Mouse (Mus musculus) NIH3T3 (cell line): ENCODE data around the gene Lsamp.

Source experiments
- DNase-seq: peaks from one replicate; pipeline ENCODE4 v3.0.0-alpha.2; 2012; ENCODE audit warnings: low read depth

The Lsamp gene

GRCm38 (mm10) chr16:42079573-42079972, 2095.4 kb downstream of the Lsamp start:
- no peak for DNase-seq

GRCm38 (mm10) chr16:42081611-42082010, 2097.4 kb downstream of the Lsamp start:
- DNase-seq = no peak

- no peak for DNase-seq
Measured at GRCm38 (mm10) chr16:42097510-42097909, 2113.3 kb downstream of the Lsamp start.

GRCm38 (mm10) chr16:42102186-42102585, 2118.0 kb downstream of the Lsamp start:
- DNase-seq = no peak

- DNase-seq = no peak
Measured at GRCm38 (mm10) chr16:42102635-42103034, 2118.5 kb downstream of the Lsamp start.

- DNase-seq = no peak
Measured at GRCm38 (mm10) chr16:42112251-42112650, 2128.1 kb downstream of the Lsamp start.

- DNase-seq = no peak
Measured at GRCm38 (mm10) chr16:42113246-42113645, 2129.1 kb downstream of the Lsamp start.

GRCm38 (mm10) chr16:42121788-42122187, 2137.6 kb downstream of the Lsamp start:
- no peak for DNase-seq

- DNase-seq = no peak
Measured at GRCm38 (mm10) chr16:42123826-42124225, 2139.7 kb downstream of the Lsamp start.

- DNase-seq = no peak
Measured at GRCm38 (mm10) chr16:42126061-42126460, 2141.9 kb downstream of the Lsamp start.

GRCm38 (mm10) chr16:42147164-42147563, 2163.0 kb downstream of the Lsamp start:
- no peak for DNase-seq

GRCm38 (mm10) chr16:42149216-42149942, 2165.2 kb downstream of the Lsamp start:
- DNase-seq = no peak

- DNase-seq = no peak
Measured at GRCm38 (mm10) chr16:42152640-42153039, 2168.5 kb downstream of the Lsamp start.

- DNase-seq = no peak
Measured at GRCm38 (mm10) chr16:42157816-42158215, 2173.7 kb downstream of the Lsamp start.

GRCm38 (mm10) chr16:42164941-42165340, 2180.8 kb downstream of the Lsamp start:
- peak; percentile 85 for DNase-seq

- DNase-seq = no peak
Measured at GRCm38 (mm10) chr16:42168292-42168691, 2184.1 kb downstream of the Lsamp start.

- DNase-seq = peak; percentile 77
Measured at GRCm38 (mm10) chr16:42169447-42170140, 2185.4 kb downstream of the Lsamp start.

- peak; percentile 38 for DNase-seq
Measured at GRCm38 (mm10) chr16:42172476-42172875, 2188.3 kb downstream of the Lsamp start.

GRCm38 (mm10) chr16:42178866-42179265, 2194.7 kb downstream of the Lsamp start:
- no peak for DNase-seq

GRCm38 (mm10) chr16:42180025-42180424, 2195.9 kb downstream of the Lsamp start:
- DNase-seq = no peak

GRCm38 (mm10) chr16:42180473-42180872, 2196.3 kb downstream of the Lsamp start:
- no peak for DNase-seq

- DNase-seq = no peak
Measured at GRCm38 (mm10) chr16:42189431-42190081, 2205.4 kb downstream of the Lsamp start.
